Mouse (Mus musculus) MEL (cell line): ENCODE data around the gene Chdh.

Experiments
- CTCF ChIP-seq, 3 experiments: IDR thresholded peaks in 2 of 3; conservative IDR thresholded peaks in 1 of 3; 2 replicates each; pipeline ENCODE4 v1.5.1; 2011 to 2012; ENCODE audit warnings: low read length in 3 of 3, low read depth in 2 of 3, mild to moderate bottlenecking in 2 of 3, improper control_type of control experiment in 1 of 3, inconsistent platforms in 1 of 3, mixed read lengths in 1 of 3, moderate library complexity in 1 of 3; ENCODE audit not compliant: control insufficient read depth in 1 of 3, insufficient read depth in 1 of 3, poor library complexity in 1 of 3, severe bottlenecking in 1 of 3
- EP300 ChIP-seq, 2 experiments: IDR thresholded peaks; 2 replicates each; pipeline ENCODE4 v1.6.1; 2011; ENCODE audit warnings: improper control_type of control experiment in 2 of 2, low read length in 2 of 2, low read depth in 1 of 2, mild to moderate bottlenecking in 1 of 2
- GATA1 ChIP-seq: IDR thresholded peaks from 2 replicates; pipeline ENCODE4 v1.6.1; 2011; ENCODE audit warnings: low read depth, low read length, improper control_type of control experiment
- MXI1 ChIP-seq: IDR thresholded peaks from 2 replicates; pipeline ENCODE4 v1.6.1; 2011; ENCODE audit warnings: mild to moderate bottlenecking, low read depth, low read length, improper control_type of control experiment
- RAD21 ChIP-seq: IDR thresholded peaks from 2 replicates; pipeline ENCODE4 v1.6.1; 2011; ENCODE audit warnings: mild to moderate bottlenecking, low read depth, low read length, improper control_type of control experiment
- SIN3A ChIP-seq: IDR thresholded peaks from 2 replicates; pipeline ENCODE4 v1.6.1; 2012; ENCODE audit warnings: low read length, improper control_type of control experiment, inconsistent platforms
- TBP ChIP-seq: IDR thresholded peaks from 2 replicates; pipeline ENCODE4 v1.8.0; 2011; ENCODE audit warnings: low read depth, low read length, improper control_type of control experiment

- TF ChIP-seq MXI1: no peak
- TF ChIP-seq TBP: no peak
- TF ChIP-seq CTCF (IDR thresholded peaks at IDR 0.05 in 2 of 3, conservative IDR thresholded peaks at IDR 0.05 in 1 of 3; ENCODE audit: control insufficient read depth in 1 of 3, insufficient read depth in 1 of 3, low read depth in 2 of 3, low read length in 3 of 3, poor library complexity in 1 of 3, severe bottlenecking in 1 of 3): no peak
- no peak for TF ChIP-seq RAD21
- TF ChIP-seq GATA1: no peak
- no peak for TF ChIP-seq EP300 (IDR thresholded peaks at IDR 0.05; ENCODE audit: low read depth in 1 of 2, low read length in 2 of 2)
- TF ChIP-seq SIN3A: no peak
These were observed 11.2 kb downstream of the Chdh start for GRCm38 (mm10) chr14:30019792-30020575.
